Mouse (Mus musculus): Measurements from ENCODE around the gene Xpo1.

- TF ChIP-seq CTCF (IDR thresholded peaks at IDR 0.05) (no peak), EP300 (IDR thresholded peaks at IDR 0.05) (no peak)
These were observed 1.3 kb upstream of the Xpo1 start for GRCm38 (mm10) chr11:23254548-23254947.

Measured in lung, postnatal 0 days (tissue).